Mouse (Mus musculus): ENCODE results near the gene Mmp28. TPM values are rescaled to one million over a fixed set of nuclear protein-coding genes. Genes with fewer than 3 reads are reported as not detected.

Mmp28 gene
- polyA plus RNA-seq, 2 experiments, result 0.10 to 0.31 TPM

GRCm38 (mm10) chr11:83442596-83443267 lies 20.1 kb downstream of the Mmp28 start:
- H3K9me3 ChIP-seq (ENCODE audit: control insufficient read depth, low read length), result no peaks in the 10 kb centered on the region
- no peak for TF ChIP-seq EP300 (IDR thresholded peaks at IDR 0.05; ENCODE audit: low read depth)
- peak; percentile 72 for TF ChIP-seq CTCF (IDR thresholded peaks at IDR 0.05; ENCODE audit: low read depth)
- no peak overlapping the region for H3K4me3 ChIP-seq (ENCODE audit: insufficient read depth in 1 of 2, low read depth in 2 of 2, low read length in 2 of 2)
- H3K9ac ChIP-seq (replicated peaks), result no peak overlapping the region
- H3K4me1 ChIP-seq (replicated peaks; ENCODE audit: control insufficient read depth in 2 of 2, insufficient read depth in 2 of 2, low read length in 1 of 2), result no peaks in the 10 kb centered on the region
- no peak overlapping the region for H3K27ac ChIP-seq
- peaks cover 47% of the 10 kb centered on the region for H3K27me3 ChIP-seq (ENCODE audit: control insufficient read depth, insufficient read depth, low read length)
- WGBS (ENCODE audit: insufficient replicate concordance), result 11% methylated on average over 29 of the region's 29 CpGs
- H3K4me2 ChIP-seq (ENCODE audit: low read depth), result no peak overlapping the region
- no peaks in the 10 kb centered on the region for H3K36me3 ChIP-seq (replicated peaks; ENCODE audit: control insufficient read depth, insufficient read depth, low read depth)
- peak; percentile 18 to 44 (median 34) for DNase-seq (ENCODE audit: low read depth in 3 of 3, low spot score in 3 of 3)
- ATAC-seq (ENCODE audit: insufficient read depth), result no peak

GRCm38 (mm10) chr11:83441235-83441634 lies 21.6 kb downstream of the Mmp28 start:
- H3K4me1 ChIP-seq (replicated peaks; ENCODE audit: control insufficient read depth in 2 of 2, insufficient read depth in 2 of 2, low read length in 1 of 2), result no peaks in the 10 kb centered on the region
- H3K4me3 ChIP-seq (ENCODE audit: insufficient read depth in 1 of 2, low read depth in 2 of 2, low read length in 2 of 2), result no peak overlapping the region
- H3K4me2 ChIP-seq (ENCODE audit: low read depth), result peak overlapping the region; percentile 72
- ATAC-seq (ENCODE audit: insufficient read depth), result no peak
- no peaks in the 10 kb centered on the region for H3K9me3 ChIP-seq (ENCODE audit: control insufficient read depth, low read length)
- H3K27me3 ChIP-seq (ENCODE audit: control insufficient read depth, insufficient read depth, low read length), result peaks cover 47% of the 10 kb centered on the region
- H3K27ac ChIP-seq, result no peak overlapping the region
- TF ChIP-seq CTCF (IDR thresholded peaks at IDR 0.05; ENCODE audit: low read depth) (no peak), EP300 (IDR thresholded peaks at IDR 0.05; ENCODE audit: low read depth) (no peak)
- 39% methylated on average over 7 of the region's 7 CpGs for whole genome bisulfite sequencing (ENCODE audit: insufficient replicate concordance)
- no peaks in the 10 kb centered on the region for H3K36me3 ChIP-seq (replicated peaks; ENCODE audit: control insufficient read depth, insufficient read depth, low read depth)
- no peak overlapping the region for H3K9ac ChIP-seq (replicated peaks)
- DNase-seq (ENCODE audit: low read depth in 3 of 3, low spot score in 3 of 3), result no peak

GRCm38 (mm10) chr11:83440081-83441064 lies 22.5 kb downstream of the Mmp28 start:
- WGBS (ENCODE audit: insufficient replicate concordance), result under 1% methylated on average over 67 of the region's 75 CpGs
- Histone ChIP-seq H3K4me1 (replicated peaks; ENCODE audit: control insufficient read depth in 2 of 2, insufficient read depth in 2 of 2, low read length in 1 of 2) (no peaks in the 10 kb centered on the region; a peak in 1 of 4 replicates), H3K27ac (no peak overlapping the region), H3K4me3 (ENCODE audit: insufficient read depth in 1 of 2, low read depth in 2 of 2, low read length in 2 of 2) (peak overlapping the region; percentile 64 to 65), H3K36me3 (replicated peaks; ENCODE audit: control insufficient read depth, insufficient read depth, low read depth) (no peaks in the 10 kb centered on the region), H3K4me2 (ENCODE audit: low read depth) (peak overlapping the region; percentile 72), H3K9me3 (ENCODE audit: control insufficient read depth, low read length) (no peaks in the 10 kb centered on the region), H3K27me3 (ENCODE audit: control insufficient read depth, insufficient read depth, low read length) (peaks cover 44% of the 10 kb centered on the region), H3K9ac (replicated peaks) (peak overlapping the region; percentile 19)
- ATAC-seq (ENCODE audit: insufficient read depth) (peak; percentile 93), DNase-seq (ENCODE audit: low read depth in 3 of 3, low spot score in 3 of 3) (peak; percentile 74 to 80 (median 78))
- no peak for TF ChIP-seq EP300 (IDR thresholded peaks at IDR 0.05; ENCODE audit: low read depth)
- peak; percentile 99 for TF ChIP-seq CTCF (IDR thresholded peaks at IDR 0.05; ENCODE audit: low read depth)

- Histone ChIP-seq H3K9me3 (ENCODE audit: control insufficient read depth, low read length) (no peaks in the 10 kb centered on the region), H3K4me2 (ENCODE audit: low read depth) (peak overlapping the region; percentile 72), H3K4me1 (replicated peaks; ENCODE audit: control insufficient read depth in 2 of 2, insufficient read depth in 2 of 2, low read length in 1 of 2) (no peaks in the 10 kb centered on the region; a peak in 1 of 4 replicates), H3K36me3 (replicated peaks; ENCODE audit: control insufficient read depth, insufficient read depth, low read depth) (no peaks in the 10 kb centered on the region), H3K27ac (no peak overlapping the region), H3K4me3 (ENCODE audit: insufficient read depth in 1 of 2, low read depth in 2 of 2, low read length in 2 of 2) (no peak overlapping the region), H3K9ac (replicated peaks) (no peak overlapping the region), H3K27me3 (ENCODE audit: control insufficient read depth, insufficient read depth, low read length) (peaks cover 36% of the 10 kb centered on the region)
- ATAC-seq (ENCODE audit: insufficient read depth) (no peak), DNase-seq (ENCODE audit: low read depth in 3 of 3, low spot score in 3 of 3) (no peak)
- TF ChIP-seq EP300 (IDR thresholded peaks at IDR 0.05; ENCODE audit: low read depth) (no peak), CTCF (IDR thresholded peaks at IDR 0.05; ENCODE audit: low read depth) (no peak)
- 17% methylated on average over 11 of the region's 11 CpGs for WGBS (ENCODE audit: insufficient replicate concordance)
These were observed 23.3 kb downstream of the Mmp28 start for GRCm38 (mm10) chr11:83439426-83440060.
